Mouse (Mus musculus) kidney, postnatal 36 days (tissue): ENCODE data around the gene Prr5l.
A peak's percentile ranks its signal among the peaks of the same experiment; 100 is the strongest.

Experiments used
- DNase-seq, 2 experiments: peaks; one replicate each; pipeline ENCODE4 v3.0.0; 2021 to 2022; ENCODE audit warnings: mixed read lengths in 2 of 2

The Prr5l gene

GRCm38 (mm10) chr2:101871179-101871578 lies 11.6 kb downstream of the Prr5l start:
- DNase-seq: peak; percentile 58 to 69

- no peak for DNase-seq
These were observed 14.1 kb downstream of the Prr5l start for GRCm38 (mm10) chr2:101868683-101869082.

- peak; percentile 20 to 53 for DNase-seq
These were observed 20.4 kb downstream of the Prr5l start for GRCm38 (mm10) chr2:101862219-101863123.

- no peak for DNase-seq
These were observed 21.8 kb downstream of the Prr5l start for GRCm38 (mm10) chr2:101860920-101861485.

- DNase-seq: no peak
These were observed 26.7 kb downstream of the Prr5l start for GRCm38 (mm10) chr2:101856174-101856573.

- DNase-seq: no peak
These were observed 28.0 kb downstream of the Prr5l start for GRCm38 (mm10) chr2:101854792-101855191.

- DNase-seq: no peak
These were observed 40.1 kb downstream of the Prr5l start for GRCm38 (mm10) chr2:101842756-101843155.

- no peak for DNase-seq
These were observed 47.9 kb downstream of the Prr5l start for GRCm38 (mm10) chr2:101834816-101835523.

- no peak for DNase-seq
These were observed 50.5 kb downstream of the Prr5l start for GRCm38 (mm10) chr2:101832361-101832760.

- DNase-seq: no peak
These were observed 51.0 kb downstream of the Prr5l start for GRCm38 (mm10) chr2:101831851-101832250.

GRCm38 (mm10) chr2:101830186-101830915 lies 52.5 kb downstream of the Prr5l start:
- DNase-seq: no peak

- DNase-seq: no peak
These were observed 53.8 kb downstream of the Prr5l start for GRCm38 (mm10) chr2:101829013-101829412.

GRCm38 (mm10) chr2:101828057-101828643 lies 54.7 kb downstream of the Prr5l start:
- DNase-seq: peak in 1 of 2 experiments; percentile 34

- peak; percentile 83 to 92 for DNase-seq
These were observed 55.2 kb downstream of the Prr5l start for GRCm38 (mm10) chr2:101827626-101828025.

- peak in 1 of 2 experiments; percentile 40 for DNase-seq
These were observed 55.8 kb downstream of the Prr5l start for GRCm38 (mm10) chr2:101826950-101827600.

- DNase-seq: no peak
These were observed 56.6 kb downstream of the Prr5l start for GRCm38 (mm10) chr2:101826186-101826707.

- DNase-seq: no peak
These were observed 57.4 kb downstream of the Prr5l start for GRCm38 (mm10) chr2:101825226-101826120.

- DNase-seq: no peak
These were observed 59.0 kb downstream of the Prr5l start for GRCm38 (mm10) chr2:101823821-101824220.

- peak; percentile 57 to 61 for DNase-seq
These were observed 60.0 kb downstream of the Prr5l start for GRCm38 (mm10) chr2:101822785-101823184.

- DNase-seq: no peak
These were observed 62.0 kb downstream of the Prr5l start for GRCm38 (mm10) chr2:101820816-101821215.
